Comparison of ENCODE assay signal across 16 mouse cellular contexts in genomic region chr4:127054522-127055198, GRCm38 (mm10). TPM values are rescaled to one million over a fixed set of nuclear protein-coding genes. Genes with fewer than 3 reads are reported as not detected.
DNase-seq lines count a peak whose midpoint lies in the region; ATAC-seq and TF ChIP-seq lines count a peak whose summit lies in the region.
"Had no signal": no experiment of that assay in that cellular context is flagged by ENCODE, and none has a peak within 500 bp of the region (broad histone marks: within the 10 kb centered on the region; RNA-seq: fewer than 3 reads in every experiment).

No protein-coding gene starts in this region.

- no peak for TF ChIP-seq POLR2A in lung, adult 2 months (IDR thresholded peaks at IDR 0.05; ENCODE audit: borderline replicate concordance, extremely low read depth, low read depth, low read length)

- H3K9ac ChIP-seq in lung, postnatal 0 days (replicated peaks; ENCODE audit: low read depth) = no peak overlapping the region
- H3K9ac ChIP-seq: embryonic facial prominence, embryonic 12.5 days; forebrain, embryonic 13.5 days; limb, embryonic 13.5 days had no signal

- H3K27ac ChIP-seq in gastrocnemius, adult 2 months = no peak overlapping the region
- H3K27ac ChIP-seq in lung, postnatal 0 days (ENCODE audit: low read length) = no peak overlapping the region
- H3K27ac ChIP-seq: embryonic facial prominence, embryonic 12.5 days; forebrain, embryonic 13.5 days; limb, embryonic 13.5 days had no signal

- TF ChIP-seq EP300 in lung, postnatal 0 days (IDR thresholded peaks at IDR 0.05) = no peak

- no peaks in the 10 kb centered on the region for H3K9me3 ChIP-seq in lung, postnatal 0 days (ENCODE audit: low read length)
- H3K9me3 ChIP-seq: embryonic facial prominence, embryonic 12.5 days; forebrain, embryonic 13.5 days; limb, embryonic 13.5 days had no signal

- DNase-seq in gastrocnemius, adult 2 months = no peak
- DNase-seq in gastrocnemius, postnatal 14 days = no peak
- no peak for DNase-seq in lung, postnatal 0 days (ENCODE audit: low spot score)
- no peak for DNase-seq in lung, adult 2 months
- DNase-seq in c-Kit-positive CD71-positive TER-119-positive erythroid progenitor cells, embryonic 14.5 days (ENCODE audit: low spot score) = no peak
- DNase-seq in T-cell, adult 2 months (ENCODE audit: low spot score) = no peak
- DNase-seq: adrenal gland, postnatal 10 days; cerebellum, adult 11 months; kidney, adult 18-20 months; retina, postnatal 1 day; thymus, adult 18-20 months had no signal

- no peak overlapping the region for H3K4me3 ChIP-seq in gastrocnemius, adult 2 months
- H3K4me3 ChIP-seq in lung, postnatal 0 days (ENCODE audit: low read depth, low read length) = no peak overlapping the region
- H3K4me3 ChIP-seq in lung, adult 2 months (replicated peaks; ENCODE audit: extremely low read depth, low read depth, low read length) = no peak overlapping the region
- H3K4me3 ChIP-seq: embryonic facial prominence, embryonic 12.5 days; forebrain, embryonic 13.5 days; limb, embryonic 13.5 days had no signal

- H3K4me1 ChIP-seq in lung, postnatal 0 days (ENCODE audit: insufficient read depth, low read depth, low read length) = no peaks in the 10 kb centered on the region
- no peaks in the 10 kb centered on the region; the same call in 1 of the 2 replicates for H3K4me1 ChIP-seq in lung, adult 2 months (ENCODE audit: control insufficient read depth, insufficient read depth, low read length)
- H3K4me1 ChIP-seq: embryonic facial prominence, embryonic 12.5 days; forebrain, embryonic 13.5 days; limb, embryonic 13.5 days had no signal

- intact Hi-C loops in gastrocnemius, adult 2 months (cut with DNase I) = no loop called here
- intact Hi-C loops in gastrocnemius, postnatal 14 days (cut with DNase I; ENCODE audit: low total_unique reads) = no loop called here

- peaks cover 4% of the 10 kb centered on the region; the same call in 1 of the 2 replicates for H3K36me3 ChIP-seq in lung, postnatal 0 days (ENCODE audit: insufficient read depth, low read length)

- peak; percentile 46 for TF ChIP-seq CTCF in gastrocnemius, adult 2 months (IDR thresholded peaks at IDR 0.05)
- TF ChIP-seq CTCF in lung, postnatal 0 days (IDR thresholded peaks at IDR 0.05) = peak; percentile 48
- TF ChIP-seq CTCF in lung, adult 2 months (IDR thresholded peaks at IDR 0.05; ENCODE audit: insufficient read depth, low read length) = no peak

- no peak overlapping the region for H3K4me2 ChIP-seq in lung, postnatal 0 days (replicated peaks; ENCODE audit: low read depth, low read length)
- H3K4me2 ChIP-seq: embryonic facial prominence, embryonic 12.5 days; forebrain, embryonic 13.5 days; limb, embryonic 13.5 days had no signal

- WGBS in lung, postnatal 0 days = 78% methylated on average over 7 of the region's 7 CpGs
- 73% methylated on average over 7 of the region's 7 CpGs for WGBS in lung, adult 2 months

- ATAC-seq in lung, postnatal 0 days = no peak
- peak; percentile 66 for ATAC-seq in common myeloid progenitor, adult 5-6 weeks (replicated peaks; ENCODE audit: low read depth, poor library complexity, severe bottlenecking)
- peak; percentile 66 for ATAC-seq in megakaryocyte progenitor cell, adult 5-6 weeks (replicated peaks; ENCODE audit: poor library complexity)
- ATAC-seq: forebrain, embryonic 13.5 days had no signal

- no peaks in the 10 kb centered on the region for H3K27me3 ChIP-seq in lung, postnatal 0 days (replicated peaks; ENCODE audit: insufficient read depth, low read length)
- H3K27me3 ChIP-seq: embryonic facial prominence, embryonic 12.5 days; forebrain, embryonic 13.5 days; limb, embryonic 13.5 days had no signal

RNA-seq across cellular contexts. Expression of gene Zmym1, which starts 6.3 kb away (rescaled TPM):
- 1 to 10 TPM; 6.0 to 6.3 TPM for total RNA-seq in gastrocnemius, adult 2 months (2021)
- total RNA-seq in gastrocnemius, postnatal 14 days (2021) = 1 to 10 TPM; 3.4 to 4.5 TPM
- polyA plus RNA-seq in lung, postnatal 0 days (2015; fragmentation: Nextera tagmentation; extraction: Ambion mirVana) = 6.4 and 8.1 TPM in 2 replicates
- polyA plus RNA-seq in lung, adult 2 months (2012; rRNA removed) = 1.2 and 1.3 TPM in 2 replicates
- 19.1 and 23.1 TPM in 2 replicates for total RNA-seq in common myeloid progenitor, adult 5-6 weeks (2017)
- total RNA-seq in megakaryocyte progenitor cell, adult 5-6 weeks (2015) = 18.0 and 22.3 TPM in 2 replicates
- 13.6 and 21.1 TPM in 2 replicates for total RNA-seq in megakaryocyte progenitor cell, adult 5-6 weeks (2017)

RNA-seq across cellular contexts. Expression of gene Zmym6, which starts 22.5 kb away (rescaled TPM):
- total RNA-seq in gastrocnemius, adult 2 months (2021) = 1 to 10 TPM; 3.2 to 7.2 TPM
- total RNA-seq in gastrocnemius, postnatal 14 days (2021) = 1 to 10 TPM; 3.5 to 3.9 TPM
- polyA plus RNA-seq in lung, postnatal 0 days (2015; fragmentation: Nextera tagmentation; extraction: Ambion mirVana) = 5.8 and 9.2 TPM in 2 replicates
- polyA plus RNA-seq in lung, adult 2 months (2012; rRNA removed) = 3.6 and 6.1 TPM in 2 replicates
- total RNA-seq in common myeloid progenitor, adult 5-6 weeks (2017) = 20.4 and 25.7 TPM in 2 replicates
- total RNA-seq in megakaryocyte progenitor cell, adult 5-6 weeks (2015) = 8.1 and 9.2 TPM in 2 replicates
- total RNA-seq in megakaryocyte progenitor cell, adult 5-6 weeks (2017) = 11.2 and 14.1 TPM in 2 replicates

RNA-seq across cellular contexts. Expression of gene Sfpq, which starts 33.5 kb away (rescaled TPM):
- total RNA-seq in gastrocnemius, adult 2 months (2021) = 10 to 100 TPM; 63.4 to 83.0 TPM
- 10 to 100 TPM; 66.4 to 70.0 TPM for total RNA-seq in gastrocnemius, postnatal 14 days (2021)
- 51.1 and 63.3 TPM in 2 replicates for polyA plus RNA-seq in lung, postnatal 0 days (2015; fragmentation: Nextera tagmentation; extraction: Ambion mirVana)
- 44.1 and 52.1 TPM in 2 replicates for polyA plus RNA-seq in lung, adult 2 months (2012; rRNA removed)
- 1,035 and 1,115 TPM in 2 replicates for total RNA-seq in common myeloid progenitor, adult 5-6 weeks (2017)
- 490 and 507 TPM in 2 replicates for total RNA-seq in megakaryocyte progenitor cell, adult 5-6 weeks (2015)
- 686 and 899 TPM in 2 replicates for total RNA-seq in megakaryocyte progenitor cell, adult 5-6 weeks (2017)

Comparison
In these comparisons a context has a peak if more than half of its experiments do, and no peak if none do; other contexts are left out.
1. RNA of gene Sfpq, which starts 33.5 kb away (total RNA-seq): 1,035 to 1,115 TPM in common myeloid progenitor, adult 5-6 weeks and 490 to 899 TPM in megakaryocyte progenitor cell, adult 5-6 weeks; 63.4 to 83.0 TPM in gastrocnemius, adult 2 months and 66.4 to 70.0 TPM in gastrocnemius, postnatal 14 days; every median in the first group is over 4 times any median in the second.